Mouse (Mus musculus): ENCODE results near the gene Ptpn20.

The Ptpn20 gene

GRCm38 (mm10) chr14:33598376-33599130 is 9.5 kb downstream of the Ptpn20 start:
- TF ChIP-seq NANOG (IDR thresholded peaks at IDR 0.05; ENCODE audit: borderline replicate concordance, low read length) (no peak), POU5F1 (IDR thresholded peaks at IDR 0.05; ENCODE audit: borderline replicate concordance, low read length) (no peak), CTCF (conservative IDR thresholded peaks at IDR 0.05; ENCODE audit: low read length) (no peak)
- Histone ChIP-seq H3K9me3 (ENCODE audit: low read length) (no peaks in the 10 kb centered on the region), H3K4me1 (replicated peaks; ENCODE audit: low read depth, low read length) (no peaks in the 10 kb centered on the region), H3K27me3 (ENCODE audit: insufficient read depth, low read length) (no peaks in the 10 kb centered on the region), H3K4me3 (replicated peaks; ENCODE audit: low read length) (no peak overlapping the region), H3K36me3 (ENCODE audit: insufficient read depth, low read length) (no peaks in the 10 kb centered on the region)

- no peaks in the 10 kb centered on the region for H3K9me3 ChIP-seq (ENCODE audit: low read length)
- H3K36me3 ChIP-seq (ENCODE audit: insufficient read depth, low read length): no peaks in the 10 kb centered on the region
- no peak overlapping the region for H3K4me3 ChIP-seq (replicated peaks; ENCODE audit: low read length)
- no peak for TF ChIP-seq CTCF (conservative IDR thresholded peaks at IDR 0.05; ENCODE audit: low read length)
- no peak for TF ChIP-seq NANOG (IDR thresholded peaks at IDR 0.05; ENCODE audit: borderline replicate concordance, low read length)
- TF ChIP-seq POU5F1 (IDR thresholded peaks at IDR 0.05; ENCODE audit: borderline replicate concordance, low read length): no peak
- H3K27me3 ChIP-seq (ENCODE audit: insufficient read depth, low read length): no peaks in the 10 kb centered on the region
- no peaks in the 10 kb centered on the region for H3K4me1 ChIP-seq (replicated peaks; ENCODE audit: low read depth, low read length)
Observed at GRCm38 (mm10) chr14:33607431-33607830, 18.4 kb downstream of the Ptpn20 start.

- H3K27me3 ChIP-seq (ENCODE audit: insufficient read depth, low read length): no peaks in the 10 kb centered on the region
- no peak overlapping the region for H3K4me3 ChIP-seq (replicated peaks; ENCODE audit: low read length)
- H3K9me3 ChIP-seq (ENCODE audit: low read length): no peaks in the 10 kb centered on the region
- H3K4me1 ChIP-seq (replicated peaks; ENCODE audit: low read depth, low read length): no peaks in the 10 kb centered on the region
- H3K36me3 ChIP-seq (ENCODE audit: insufficient read depth, low read length): no peaks in the 10 kb centered on the region
- no peak for TF ChIP-seq NANOG (IDR thresholded peaks at IDR 0.05; ENCODE audit: borderline replicate concordance, low read length)
- TF ChIP-seq CTCF (conservative IDR thresholded peaks at IDR 0.05; ENCODE audit: low read length): no peak
- TF ChIP-seq POU5F1 (IDR thresholded peaks at IDR 0.05; ENCODE audit: borderline replicate concordance, low read length): no peak
Observed at GRCm38 (mm10) chr14:33625036-33625435, 36.0 kb downstream of the Ptpn20 start.

GRCm38 (mm10) chr14:33632790-33633372 is 43.9 kb downstream of the Ptpn20 start:
- no peaks in the 10 kb centered on the region for H3K36me3 ChIP-seq (ENCODE audit: insufficient read depth, low read length)
- H3K9me3 ChIP-seq (ENCODE audit: low read length): no peaks in the 10 kb centered on the region
- TF ChIP-seq NANOG (IDR thresholded peaks at IDR 0.05; ENCODE audit: borderline replicate concordance, low read length): no peak
- peak; percentile 10; the same call in 1 of the 2 replicates for TF ChIP-seq CTCF (conservative IDR thresholded peaks at IDR 0.05; ENCODE audit: low read length)
- TF ChIP-seq POU5F1 (IDR thresholded peaks at IDR 0.05; ENCODE audit: borderline replicate concordance, low read length): no peak
- no peak overlapping the region for H3K4me3 ChIP-seq (replicated peaks; ENCODE audit: low read length)
- no peaks in the 10 kb centered on the region for H3K27me3 ChIP-seq (ENCODE audit: insufficient read depth, low read length)
- H3K4me1 ChIP-seq (replicated peaks; ENCODE audit: low read depth, low read length): no peaks in the 10 kb centered on the region

GRCm38 (mm10) chr14:33634354-33634753 is 45.3 kb downstream of the Ptpn20 start:
- H3K4me1 ChIP-seq (replicated peaks; ENCODE audit: low read depth, low read length): no peaks in the 10 kb centered on the region
- no peaks in the 10 kb centered on the region for H3K9me3 ChIP-seq (ENCODE audit: low read length)
- H3K27me3 ChIP-seq (ENCODE audit: insufficient read depth, low read length): no peaks in the 10 kb centered on the region
- no peak overlapping the region for H3K4me3 ChIP-seq (replicated peaks; ENCODE audit: low read length)
- no peaks in the 10 kb centered on the region for H3K36me3 ChIP-seq (ENCODE audit: insufficient read depth, low read length)
- TF ChIP-seq POU5F1 (IDR thresholded peaks at IDR 0.05; ENCODE audit: borderline replicate concordance, low read length): no peak
- TF ChIP-seq NANOG (IDR thresholded peaks at IDR 0.05; ENCODE audit: borderline replicate concordance, low read length): no peak
- no peak for TF ChIP-seq CTCF (conservative IDR thresholded peaks at IDR 0.05; ENCODE audit: low read length)

GRCm38 (mm10) chr14:33634774-33635173 is 45.8 kb downstream of the Ptpn20 start:
- Histone ChIP-seq H3K9me3 (ENCODE audit: low read length) (no peaks in the 10 kb centered on the region), H3K27me3 (ENCODE audit: insufficient read depth, low read length) (no peaks in the 10 kb centered on the region), H3K4me1 (replicated peaks; ENCODE audit: low read depth, low read length) (no peaks in the 10 kb centered on the region), H3K4me3 (replicated peaks; ENCODE audit: low read length) (no peak overlapping the region), H3K36me3 (ENCODE audit: insufficient read depth, low read length) (no peaks in the 10 kb centered on the region)
- TF ChIP-seq NANOG (IDR thresholded peaks at IDR 0.05; ENCODE audit: borderline replicate concordance, low read length) (no peak), POU5F1 (IDR thresholded peaks at IDR 0.05; ENCODE audit: borderline replicate concordance, low read length) (no peak), CTCF (conservative IDR thresholded peaks at IDR 0.05; ENCODE audit: low read length) (no peak)

- TF ChIP-seq CTCF (conservative IDR thresholded peaks at IDR 0.05; ENCODE audit: low read length): peak; percentile 59
- no peak for TF ChIP-seq NANOG (IDR thresholded peaks at IDR 0.05; ENCODE audit: borderline replicate concordance, low read length)
- TF ChIP-seq POU5F1 (IDR thresholded peaks at IDR 0.05; ENCODE audit: borderline replicate concordance, low read length): no peak
- Histone ChIP-seq H3K27me3 (ENCODE audit: insufficient read depth, low read length) (no peaks in the 10 kb centered on the region), H3K36me3 (ENCODE audit: insufficient read depth, low read length) (no peaks in the 10 kb centered on the region), H3K9me3 (ENCODE audit: low read length) (no peaks in the 10 kb centered on the region), H3K4me3 (replicated peaks; ENCODE audit: low read length) (no peak overlapping the region), H3K4me1 (replicated peaks; ENCODE audit: low read depth, low read length) (no peaks in the 10 kb centered on the region)
Observed at GRCm38 (mm10) chr14:33639357-33639756, 50.4 kb downstream of the Ptpn20 start.

GRCm38 (mm10) chr14:33650721-33651120 is 61.7 kb downstream of the Ptpn20 start:
- H3K27me3 ChIP-seq (ENCODE audit: insufficient read depth, low read length): no peaks in the 10 kb centered on the region
- no peaks in the 10 kb centered on the region for H3K36me3 ChIP-seq (ENCODE audit: insufficient read depth, low read length)
- peaks cover 3% of the 10 kb centered on the region; the same call in 1 of the 2 replicates for H3K9me3 ChIP-seq (ENCODE audit: low read length)
- TF ChIP-seq CTCF (conservative IDR thresholded peaks at IDR 0.05; ENCODE audit: low read length): peak; percentile 33
- TF ChIP-seq POU5F1 (IDR thresholded peaks at IDR 0.05; ENCODE audit: borderline replicate concordance, low read length): no peak
- no peak for TF ChIP-seq NANOG (IDR thresholded peaks at IDR 0.05; ENCODE audit: borderline replicate concordance, low read length)
- no peak overlapping the region for H3K4me3 ChIP-seq (replicated peaks; ENCODE audit: low read length)
- H3K4me1 ChIP-seq (replicated peaks; ENCODE audit: low read depth, low read length): no peaks in the 10 kb centered on the region
